Mouse (Mus musculus): Measurements from ENCODE around the gene Rnf220. TPM values are rescaled to one million over a fixed set of nuclear protein-coding genes. Genes with fewer than 3 reads are reported as not detected.
"Not testable (repeated sequence)": the region's sequence is repeated elsewhere in the genome, so short reads cannot be mapped to it uniquely, and the experiment has no call there.

Gene Rnf220
- polyA plus RNA-seq, 1 experiment from 2014 or later: 73.4 TPM

DNA sequence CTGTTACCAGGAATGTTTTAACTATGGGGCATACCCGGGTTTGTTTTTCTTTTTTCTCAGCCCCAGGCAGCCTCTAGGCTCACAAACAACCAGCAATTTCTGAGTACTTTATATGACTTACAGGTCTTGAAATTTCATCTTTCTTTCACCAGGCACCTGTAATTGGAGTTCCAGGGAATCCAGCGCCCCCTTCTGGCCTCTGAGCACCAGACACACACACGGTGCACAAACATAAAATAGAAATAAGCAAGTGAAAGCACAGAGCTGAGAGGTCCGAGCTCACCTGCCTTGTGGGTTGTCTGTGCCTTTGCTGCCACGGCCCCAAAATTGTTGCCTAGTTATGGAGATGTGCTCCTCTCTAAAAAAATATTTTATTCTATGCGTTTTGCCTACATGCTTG is 236.9 kb downstream of the Rnf220 start:
- H3K4me3 ChIP-seq (ENCODE audit: low read depth, low read length); H3K36me3 ChIP-seq (ENCODE audit: control insufficient read depth, insufficient read depth, low read length); H3K27me3 ChIP-seq (ENCODE audit: control insufficient read depth, insufficient read depth, low read length); H3K4me2 ChIP-seq (ENCODE audit: low read depth, low read length); H3K9me3 ChIP-seq (ENCODE audit: control insufficient read depth, low read length); H3K4me1 ChIP-seq (ENCODE audit: control insufficient read depth, insufficient read depth, low read length); ATAC-seq (ENCODE audit: low read depth); H3K27ac ChIP-seq (ENCODE audit: low read depth, low read length); H3K9ac ChIP-seq (replicated peaks; ENCODE audit: low read depth, low read length): not testable (repeated sequence)
- 79% methylated on average over 6 of the region's 6 CpGs for WGBS

GRCm38 (mm10) chr4:117254672-117255071 is 242.2 kb downstream of the Rnf220 start:
- no peaks in the 10 kb centered on the region for H3K36me3 ChIP-seq (ENCODE audit: control insufficient read depth, insufficient read depth, low read length)
- no peak for ATAC-seq (ENCODE audit: low read depth)
- WGBS: 36% methylated on average over 6 of the region's 6 CpGs

GRCm38 (mm10) chr4:117254017-117254627 is 242.7 kb downstream of the Rnf220 start:
- no peak for ATAC-seq (ENCODE audit: low read depth)
- Histone ChIP-seq H3K4me3 (ENCODE audit: low read depth, low read length) (no peak overlapping the region), H3K9me3 (ENCODE audit: control insufficient read depth, low read length) (no peaks in the 10 kb centered on the region), H3K4me2 (ENCODE audit: low read depth, low read length) (no peak overlapping the region), H3K4me1 (ENCODE audit: control insufficient read depth, insufficient read depth, low read length) (no peaks in the 10 kb centered on the region), H3K36me3 (ENCODE audit: control insufficient read depth, insufficient read depth, low read length) (no peaks in the 10 kb centered on the region), H3K27ac (ENCODE audit: low read depth, low read length) (no peak overlapping the region), H3K27me3 (ENCODE audit: control insufficient read depth, insufficient read depth, low read length) (no peaks in the 10 kb centered on the region), H3K9ac (replicated peaks; ENCODE audit: low read depth, low read length) (no peak overlapping the region)
- 69% methylated on average over 5 of the region's 5 CpGs for WGBS

More at GRCm38 (mm10) chr4:117254672-117255071, 242.2 kb downstream of the Rnf220 start:
- Histone ChIP-seq H3K4me3 (ENCODE audit: low read depth, low read length) (no peak overlapping the region), H3K9me3 (ENCODE audit: control insufficient read depth, low read length) (no peaks in the 10 kb centered on the region), H3K4me2 (ENCODE audit: low read depth, low read length) (no peak overlapping the region), H3K9ac (replicated peaks; ENCODE audit: low read depth, low read length) (no peak overlapping the region), H3K27me3 (ENCODE audit: control insufficient read depth, insufficient read depth, low read length) (no peaks in the 10 kb centered on the region), H3K4me1 (ENCODE audit: control insufficient read depth, insufficient read depth, low read length) (no peaks in the 10 kb centered on the region), H3K27ac (ENCODE audit: low read depth, low read length) (no peak overlapping the region)

DNA sequence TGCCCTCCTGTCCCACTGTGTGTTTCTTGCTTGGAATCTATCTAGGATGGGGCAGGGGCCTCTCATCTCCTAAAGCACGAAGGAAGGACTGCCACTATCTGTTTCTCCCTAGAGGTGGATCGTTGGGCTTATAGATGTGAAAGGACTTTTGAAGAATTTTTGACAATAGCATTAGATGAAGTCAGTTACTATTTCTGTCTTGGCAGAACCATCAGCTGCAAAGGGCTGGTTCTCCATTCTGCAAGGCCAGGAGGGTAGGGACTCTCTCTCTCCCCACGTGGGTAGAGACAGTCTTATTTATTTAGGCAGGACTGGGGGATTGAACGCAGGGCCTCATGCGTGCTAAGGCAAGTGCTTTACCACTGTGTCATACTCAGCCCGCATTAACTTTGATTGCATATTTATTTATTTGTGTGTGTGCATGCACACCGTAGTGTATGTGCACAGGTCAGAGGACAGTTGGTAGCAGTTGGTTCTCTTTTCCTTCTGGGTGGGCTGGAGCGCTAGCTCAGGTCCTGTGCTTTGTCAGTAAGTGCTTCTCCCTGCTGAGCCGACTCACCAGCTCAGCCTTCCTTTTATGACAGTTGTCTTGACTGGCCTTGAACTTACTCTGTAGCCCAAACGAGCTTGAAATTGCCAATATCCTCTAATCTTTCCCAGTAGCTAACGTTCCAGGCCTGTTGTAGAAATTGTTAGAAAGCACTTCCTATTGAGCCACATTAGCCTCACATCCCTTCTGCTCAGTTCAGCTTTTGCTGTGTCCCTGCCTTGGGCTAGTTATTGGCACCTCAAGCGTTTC is 243.4 kb downstream of the Rnf220 start:
- H3K9me3 ChIP-seq (ENCODE audit: control insufficient read depth, low read length): no peaks in the 10 kb centered on the region
- H3K4me2 ChIP-seq (ENCODE audit: low read depth, low read length): no peak overlapping the region
- no peak overlapping the region for H3K9ac ChIP-seq (replicated peaks; ENCODE audit: low read depth, low read length)
- no peaks in the 10 kb centered on the region for H3K27me3 ChIP-seq (ENCODE audit: control insufficient read depth, insufficient read depth, low read length)
- WGBS: 59% methylated on average over 12 of the region's 12 CpGs
- no peaks in the 10 kb centered on the region for H3K36me3 ChIP-seq (ENCODE audit: control insufficient read depth, insufficient read depth, low read length)
- H3K4me1 ChIP-seq (ENCODE audit: control insufficient read depth, insufficient read depth, low read length): no peaks in the 10 kb centered on the region
- no peak for ATAC-seq (ENCODE audit: low read depth)
- H3K4me3 ChIP-seq (ENCODE audit: low read depth, low read length): no peak overlapping the region
- H3K27ac ChIP-seq (ENCODE audit: low read depth, low read length): no peak overlapping the region

DNA sequence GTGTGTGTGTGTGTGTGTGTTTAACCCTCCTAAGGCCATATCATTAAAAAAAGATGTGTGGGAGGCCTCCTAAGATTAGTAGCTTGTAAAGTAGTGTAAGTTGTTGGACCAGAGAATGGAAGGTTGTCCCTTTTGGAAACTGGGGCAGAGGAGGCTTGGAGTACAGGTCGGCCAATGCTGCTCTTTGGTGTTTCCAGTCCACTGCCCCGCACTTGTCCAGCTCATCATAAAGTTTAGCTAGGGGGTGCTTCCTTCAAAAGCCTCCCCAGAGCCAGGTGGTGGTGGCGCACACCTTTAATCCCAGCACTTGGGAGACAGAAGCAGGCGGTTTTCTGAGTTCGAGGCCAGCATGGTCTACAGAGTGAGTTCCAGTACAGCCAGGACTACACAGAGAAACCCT is 244.1 kb downstream of the Rnf220 start:
- Histone ChIP-seq H3K27me3 (ENCODE audit: control insufficient read depth, insufficient read depth, low read length) (no peaks in the 10 kb centered on the region), H3K4me2 (ENCODE audit: low read depth, low read length) (peak overlapping the region; percentile 52; the same call in 1 of the 2 replicates), H3K9me3 (ENCODE audit: control insufficient read depth, low read length) (no peaks in the 10 kb centered on the region), H3K4me3 (ENCODE audit: low read depth, low read length) (peak overlapping the region; percentile 59; the same call in 1 of the 2 replicates), H3K27ac (ENCODE audit: low read depth, low read length) (no peak overlapping the region), H3K4me1 (ENCODE audit: control insufficient read depth, insufficient read depth, low read length) (no peaks in the 10 kb centered on the region), H3K36me3 (ENCODE audit: control insufficient read depth, insufficient read depth, low read length) (no peaks in the 10 kb centered on the region), H3K9ac (replicated peaks; ENCODE audit: low read depth, low read length) (no peak overlapping the region)
- WGBS: 89% methylated on average over 5 of the region's 5 CpGs
- no peak for ATAC-seq (ENCODE audit: low read depth)

- peak overlapping the region; percentile 59 for H3K4me3 ChIP-seq (ENCODE audit: low read depth, low read length)
- no peaks in the 10 kb centered on the region for H3K4me1 ChIP-seq (ENCODE audit: control insufficient read depth, insufficient read depth, low read length)
- H3K27ac ChIP-seq (ENCODE audit: low read depth, low read length): peak overlapping the region; percentile 41; the same call in 1 of the 2 replicates
- ATAC-seq (ENCODE audit: low read depth): 0 out of 2 replicates have a peak, but pooled peaks have one; percentile 35
- WGBS: 30% methylated on average over 5 of the region's 5 CpGs
- peak overlapping the region; percentile 72 for H3K9ac ChIP-seq (replicated peaks; ENCODE audit: low read depth, low read length)
- no peaks in the 10 kb centered on the region for H3K9me3 ChIP-seq (ENCODE audit: control insufficient read depth, low read length)
- H3K27me3 ChIP-seq (ENCODE audit: control insufficient read depth, insufficient read depth, low read length): no peaks in the 10 kb centered on the region
- H3K36me3 ChIP-seq (ENCODE audit: control insufficient read depth, insufficient read depth, low read length): no peaks in the 10 kb centered on the region
- peak overlapping the region; percentile 52 for H3K4me2 ChIP-seq (ENCODE audit: low read depth, low read length)
Observed at GRCm38 (mm10) chr4:117252351-117252750, 244.5 kb downstream of the Rnf220 start.

GRCm38 (mm10) chr4:117251801-117252316 is 245.0 kb downstream of the Rnf220 start, which contains the start of the genes Tmem53 and Armh1:
TSS of gene Tmem53 (plus strand) at chr4:117251951.
TSS of gene Armh1 (minus strand) at chr4:117252125.
- Histone ChIP-seq H3K9ac (replicated peaks; ENCODE audit: low read depth, low read length) (peak within 1 kb of the TSS; percentile 72), H3K36me3 (ENCODE audit: control insufficient read depth, insufficient read depth, low read length) (no peaks in the 10 kb centered on the region), H3K4me3 (ENCODE audit: low read depth, low read length) (peak within 1 kb of the TSS; percentile 59), H3K4me2 (ENCODE audit: low read depth, low read length) (peak within 1 kb of the TSS; percentile 52), H3K27me3 (ENCODE audit: control insufficient read depth, insufficient read depth, low read length) (no peaks in the 10 kb centered on the region), H3K27ac (ENCODE audit: low read depth, low read length) (peak within 1 kb of the TSS; percentile 41; the same call in 1 of the 2 replicates), H3K4me1 (ENCODE audit: control insufficient read depth, insufficient read depth, low read length) (no peaks in the 10 kb centered on the region), H3K9me3 (ENCODE audit: control insufficient read depth, low read length) (no peaks in the 10 kb centered on the region)
- peak; percentile 96 for ATAC-seq (ENCODE audit: low read depth)
- WGBS: under 1% methylated on average over 42 of the region's 43 CpGs

DNA sequence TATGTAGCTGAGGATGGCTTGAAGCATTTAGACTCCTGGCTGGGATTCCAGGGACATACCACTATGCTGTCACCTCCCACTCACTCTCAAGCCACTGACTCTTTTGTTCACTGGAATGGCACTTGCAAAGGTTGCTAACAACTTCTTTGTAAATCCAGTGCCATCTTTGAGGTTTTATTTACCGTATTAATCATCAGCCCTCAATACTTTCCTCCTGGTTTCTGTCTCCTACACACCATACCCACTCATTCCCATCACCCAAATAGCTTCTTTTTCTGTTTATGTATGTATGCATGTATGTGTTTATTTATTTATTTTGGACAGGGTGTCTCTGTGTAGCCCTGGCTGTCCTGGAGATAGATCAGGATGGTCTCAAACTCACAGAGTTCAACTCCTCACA is 245.9 kb downstream of the Rnf220 start:
- Histone ChIP-seq H3K4me1 (ENCODE audit: control insufficient read depth, insufficient read depth, low read length) (no peaks in the 10 kb centered on the region), H3K9me3 (ENCODE audit: control insufficient read depth, low read length) (no peaks in the 10 kb centered on the region), H3K27me3 (ENCODE audit: control insufficient read depth, insufficient read depth, low read length) (no peaks in the 10 kb centered on the region), H3K4me2 (ENCODE audit: low read depth, low read length) (no peak overlapping the region), H3K27ac (ENCODE audit: low read depth, low read length) (no peak overlapping the region), H3K4me3 (ENCODE audit: low read depth, low read length) (no peak overlapping the region), H3K9ac (replicated peaks; ENCODE audit: low read depth, low read length) (no peak overlapping the region), H3K36me3 (ENCODE audit: control insufficient read depth, insufficient read depth, low read length) (no peaks in the 10 kb centered on the region)
- ATAC-seq (ENCODE audit: low read depth): no peak; the same call in 1 of the 2 replicates
- WGBS: 63% methylated on average over 1 of the region's 1 CpGs

DNA sequence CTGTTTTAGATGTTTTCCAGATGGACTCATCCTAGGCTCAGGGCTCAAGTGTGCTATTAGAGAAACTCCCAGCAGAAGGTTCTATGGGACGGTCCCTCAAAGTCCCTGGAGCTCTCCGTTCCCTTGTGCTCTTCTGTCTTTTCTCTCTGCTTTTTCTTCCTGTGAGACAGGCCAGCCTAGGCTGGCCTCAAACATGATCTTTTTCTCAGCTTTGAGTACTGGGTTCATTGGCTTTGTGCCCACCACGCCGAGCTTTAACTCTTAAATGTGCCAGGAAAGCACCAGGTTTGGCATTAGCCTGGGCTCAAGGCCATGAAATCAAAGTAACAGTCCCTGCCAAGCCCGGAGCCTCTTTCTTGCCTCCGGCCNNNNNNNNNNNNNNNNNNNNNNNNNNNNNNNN is 256.0 kb downstream of the Rnf220 start:
- no peak for ATAC-seq (ENCODE audit: low read depth)
- Histone ChIP-seq H3K4me1 (ENCODE audit: control insufficient read depth, insufficient read depth, low read length) (no peaks in the 10 kb centered on the region), H3K9me3 (ENCODE audit: control insufficient read depth, low read length) (no peaks in the 10 kb centered on the region), H3K27me3 (ENCODE audit: control insufficient read depth, insufficient read depth, low read length) (no peaks in the 10 kb centered on the region), H3K27ac (ENCODE audit: low read depth, low read length) (no peak overlapping the region), H3K36me3 (ENCODE audit: control insufficient read depth, insufficient read depth, low read length) (no peaks in the 10 kb centered on the region), H3K4me3 (ENCODE audit: low read depth, low read length) (no peak overlapping the region), H3K9ac (replicated peaks; ENCODE audit: low read depth, low read length) (no peak overlapping the region), H3K4me2 (ENCODE audit: low read depth, low read length) (no peak overlapping the region)
- WGBS: 62% methylated on average over 6 of the region's 6 CpGs
